Mouse (Mus musculus) heart, embryonic 14.5 days (tissue): ENCODE results near the gene Ggt1. TPM values are rescaled to one million over a fixed set of nuclear protein-coding genes. Genes with fewer than 3 reads are reported as not detected.
"Not testable (repeated sequence)": the region's sequence is repeated elsewhere in the genome, so short reads cannot be mapped to it uniquely, and the experiment has no call there.

ENCODE experiments used
- ATAC-seq: fragments of 200-750 bp; cut with Nextera tagmentation; 2 replicates; pipeline ENCODE4 v1.8.0; 2017; ENCODE audit warnings: low read depth, moderate TSS enrichment; ENCODE audit not compliant: insufficient number of reproducible peaks, insufficient read depth, low FRiP score
- H3K27ac ChIP-seq, 2 experiments: fragments of 200-500 bp in 1 of 2; fragments of 300-500 bp in 1 of 2; sonication (generic) in 1 of 2; replicated peaks in 1 of 2; 2 replicates each; pipeline ENCODE4 v1.5.1; 2012 to 2014; ENCODE audit warnings: low read depth in 2 of 2, low read length in 2 of 2, control low read depth in 1 of 2, mild to moderate bottlenecking in 1 of 2, mixed read lengths in 1 of 2; ENCODE audit not compliant: control insufficient read depth in 1 of 2, insufficient read depth in 1 of 2
- H3K27me3 ChIP-seq: fragments of 300-500 bp; sonication (generic); 2 replicates; pipeline ENCODE4 v1.6.1; 2014; ENCODE audit warnings: mild to moderate bottlenecking, low read length, control low read depth; ENCODE audit not compliant: control insufficient read depth, insufficient read depth
- H3K36me3 ChIP-seq: fragments of 300-500 bp; sonication (generic); 2 replicates; pipeline ENCODE4 v1.6.1; 2014; ENCODE audit warnings: mild to moderate bottlenecking, control low read depth, low read length, mixed read lengths; ENCODE audit not compliant: control insufficient read depth, insufficient read depth
- H3K4me1 ChIP-seq, 2 experiments: fragments of 200-500 bp in 1 of 2; fragments of 300-500 bp in 1 of 2; sonication (generic) in 1 of 2; 2 replicates each; pipeline ENCODE4 v1.6.1; 2012 to 2014; ENCODE audit warnings: low read length in 2 of 2, control low read depth in 1 of 2, mixed read lengths in 1 of 2; ENCODE audit not compliant: control insufficient read depth in 2 of 2, insufficient read depth in 2 of 2
- H3K4me2 ChIP-seq: fragments of 300-500 bp; sonication (generic); 2 replicates; pipeline ENCODE4 v1.6.1; 2014; ENCODE audit warnings: mild to moderate bottlenecking, low read length
- H3K4me3 ChIP-seq, 2 experiments: fragments of 200-500 bp in 1 of 2; fragments of 300-500 bp in 1 of 2; sonication (generic) in 1 of 2; 2 replicates each; pipeline ENCODE4 v1.5.1; 2012 to 2014; ENCODE audit warnings: low read length in 2 of 2, mild to moderate bottlenecking in 2 of 2, control low read depth in 1 of 2, low read depth in 1 of 2, moderate library complexity in 1 of 2; ENCODE audit not compliant: control insufficient read depth in 1 of 2, insufficient read depth in 1 of 2
- H3K9ac ChIP-seq: fragments of 300-500 bp; sonication (generic); 2 replicates; pipeline ENCODE4 v1.6.1; 2014; ENCODE audit warnings: mild to moderate bottlenecking, low read length
- H3K9me3 ChIP-seq: fragments of 300-500 bp; sonication (generic); 2 replicates; pipeline ENCODE4 v1.6.1; 2016; ENCODE audit warnings: low read length, control low read depth; ENCODE audit not compliant: control insufficient read depth
- WGBS: fragments of 180-500 bp; shearing (Covaris S2); extraction: QIAGEN DNeasy Blood & Tissue Kit; methylation state at CpG from one replicate; pipeline ENCODE4 v1.1.7; 2014; 5-methylcytosine and 5-hydroxymethylcytosine counted together
- polyA plus RNA-seq: library from polyadenylated mRNA; unstranded; fragments of >200 nt; fragmentation: Nextera tagmentation; extraction: Ambion mirVana; gene quantifications from 2 replicates; pipeline ENCODE4 v1.2.1, GENCODE M21; 2014

Gene Ggt1
- polyA plus RNA-seq, 1 experiment from 2014 or later = 0.69 TPM

DNA sequence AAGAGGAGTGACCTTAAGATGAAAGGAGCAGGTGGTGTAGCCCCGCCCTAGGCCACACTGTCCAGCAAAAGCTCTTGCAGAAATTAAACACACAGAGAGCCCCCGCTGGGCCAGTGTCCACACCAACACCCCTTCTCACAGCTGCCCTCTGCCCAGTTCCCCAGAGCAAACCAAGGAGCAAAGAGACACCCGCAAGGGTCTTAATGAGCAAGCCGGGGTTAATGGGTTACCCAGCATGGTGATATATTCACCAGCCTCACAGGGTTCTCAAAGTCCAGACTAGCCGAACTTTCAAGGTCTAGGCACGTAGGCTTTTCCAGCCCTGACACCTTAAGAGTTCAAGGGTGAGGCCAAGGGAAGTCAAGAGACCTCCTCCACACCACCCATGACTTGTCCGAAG, 4.5 kb downstream of the Ggt1 start:
- Histone ChIP-seq H3K9ac (no peak overlapping the region), H3K4me1 (peaks cover 5 to 8% of the 10 kb centered on the region in 2 experiments; a peak in 1 of 4 replicates), H3K27ac (no peak overlapping the region), H3K4me2 (no peak overlapping the region), H3K4me3 (no peak overlapping the region), H3K9me3 (no peaks in the 10 kb centered on the region), H3K27me3 (peaks cover 36% of the 10 kb centered on the region), H3K36me3 (no peaks in the 10 kb centered on the region)
- 85% methylated on average over 7 of the region's 7 CpGs for WGBS
- ATAC-seq = no peak

GRCm38 (mm10) chr10:75566321-75566720, 4.9 kb downstream of the Ggt1 start:
- no peak overlapping the region for H3K9ac ChIP-seq
- H3K4me1 ChIP-seq = peaks cover 5 to 8% of the 10 kb centered on the region in 2 experiments; a peak in 1 of 4 replicates
- no peak overlapping the region for H3K4me2 ChIP-seq
- H3K27ac ChIP-seq = no peak overlapping the region
- no peak for ATAC-seq
- WGBS = 78% methylated on average over 5 of the region's 5 CpGs
- no peaks in the 10 kb centered on the region for H3K36me3 ChIP-seq
- H3K4me3 ChIP-seq = no peak overlapping the region
- H3K27me3 ChIP-seq = peaks cover 32% of the 10 kb centered on the region
- no peaks in the 10 kb centered on the region for H3K9me3 ChIP-seq

- ATAC-seq, H3K36me3 ChIP-seq, H3K9ac ChIP-seq, H3K9me3 ChIP-seq, H3K27ac ChIP-seq, H3K4me1 ChIP-seq, H3K4me3 ChIP-seq, H3K4me2 ChIP-seq: not testable (repeated sequence)
- WGBS = 85% methylated on average over 2 of the region's 2 CpGs
- H3K27me3 ChIP-seq = peaks cover 28% of the 10 kb centered on the region
These were observed 5.4 kb downstream of the Ggt1 start for GRCm38 (mm10) chr10:75566765-75567164.

DNA sequence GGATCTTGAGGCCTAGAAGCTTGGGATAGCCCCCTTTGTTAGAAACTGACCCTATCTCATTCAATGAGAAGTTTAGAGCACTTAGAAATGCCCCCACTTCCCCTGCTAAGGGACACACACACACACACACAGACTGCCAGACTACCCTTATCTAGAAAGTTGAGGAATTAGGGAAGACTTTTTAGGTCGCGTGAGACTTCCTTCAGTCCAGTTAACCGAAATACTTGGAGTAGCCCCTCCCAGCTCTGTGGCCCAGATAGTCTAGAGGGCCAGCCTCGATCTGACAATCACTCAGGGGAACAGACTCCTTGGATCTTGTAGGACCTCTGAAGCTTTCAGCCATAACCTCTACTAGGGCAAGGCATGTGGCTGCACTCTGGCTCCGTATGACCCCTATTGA, 6.6 kb downstream of the Ggt1 start:
- H3K27me3 ChIP-seq = peaks cover 18% of the 10 kb centered on the region
- peaks cover 5 to 8% of the 10 kb centered on the region in 2 experiments; a peak in 1 of 4 replicates for H3K4me1 ChIP-seq
- H3K36me3 ChIP-seq = no peaks in the 10 kb centered on the region
- no peak overlapping the region for H3K4me3 ChIP-seq
- no peak overlapping the region for H3K9ac ChIP-seq
- WGBS = 16% methylated on average over 5 of the region's 5 CpGs
- no peaks in the 10 kb centered on the region for H3K9me3 ChIP-seq
- H3K27ac ChIP-seq = no peak overlapping the region
- peak overlapping the region; percentile 23; the same call in 1 of the 2 replicates for H3K4me2 ChIP-seq
- ATAC-seq = no peak

- 10% methylated on average over 11 of the region's 11 CpGs for WGBS
- Histone ChIP-seq H3K27ac (no peak overlapping the region), H3K27me3 (peaks cover 18% of the 10 kb centered on the region), H3K4me2 (peak overlapping the region; percentile 23; the same call in 1 of the 2 replicates), H3K4me3 (no peak overlapping the region), H3K36me3 (no peaks in the 10 kb centered on the region), H3K9ac (no peak overlapping the region), H3K4me1 (peaks cover 5 to 8% of the 10 kb centered on the region in 2 experiments; a peak in 1 of 4 replicates), H3K9me3 (no peaks in the 10 kb centered on the region)
- ATAC-seq = no peak
These were observed 7.0 kb downstream of the Ggt1 start for GRCm38 (mm10) chr10:75568441-75568840.

DNA sequence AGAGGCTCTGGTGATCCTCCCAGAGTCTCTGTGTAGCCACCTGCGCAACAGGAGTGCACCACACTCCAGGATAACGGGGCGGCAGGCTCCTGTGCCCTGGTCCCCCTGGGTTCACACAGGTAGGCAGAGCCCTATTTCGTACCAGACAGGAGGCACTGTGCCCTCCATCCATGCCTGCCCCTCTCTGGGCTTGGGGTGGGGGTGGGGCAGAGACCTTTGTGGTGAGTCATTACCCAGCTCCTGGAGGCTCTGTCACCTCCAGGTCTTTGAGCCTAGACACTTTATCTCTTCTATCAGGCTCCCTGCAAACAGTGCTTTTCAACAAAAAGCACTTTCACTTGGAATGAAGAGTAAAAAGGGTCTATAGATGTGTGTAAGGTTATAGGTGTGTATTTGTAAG, 7.4 kb downstream of the Ggt1 start:
- no peak overlapping the region for H3K9ac ChIP-seq
- H3K27me3 ChIP-seq = peaks cover 15% of the 10 kb centered on the region
- no peak overlapping the region for H3K4me3 ChIP-seq
- WGBS = 27% methylated on average over 4 of the region's 4 CpGs
- H3K27ac ChIP-seq = no peak overlapping the region
- H3K9me3 ChIP-seq = no peaks in the 10 kb centered on the region
- no peak for ATAC-seq
- H3K4me1 ChIP-seq = peaks cover 5 to 8% of the 10 kb centered on the region in 2 experiments; a peak in 1 of 4 replicates
- no peaks in the 10 kb centered on the region for H3K36me3 ChIP-seq
- H3K4me2 ChIP-seq = peak overlapping the region; percentile 23; the same call in 1 of the 2 replicates

DNA sequence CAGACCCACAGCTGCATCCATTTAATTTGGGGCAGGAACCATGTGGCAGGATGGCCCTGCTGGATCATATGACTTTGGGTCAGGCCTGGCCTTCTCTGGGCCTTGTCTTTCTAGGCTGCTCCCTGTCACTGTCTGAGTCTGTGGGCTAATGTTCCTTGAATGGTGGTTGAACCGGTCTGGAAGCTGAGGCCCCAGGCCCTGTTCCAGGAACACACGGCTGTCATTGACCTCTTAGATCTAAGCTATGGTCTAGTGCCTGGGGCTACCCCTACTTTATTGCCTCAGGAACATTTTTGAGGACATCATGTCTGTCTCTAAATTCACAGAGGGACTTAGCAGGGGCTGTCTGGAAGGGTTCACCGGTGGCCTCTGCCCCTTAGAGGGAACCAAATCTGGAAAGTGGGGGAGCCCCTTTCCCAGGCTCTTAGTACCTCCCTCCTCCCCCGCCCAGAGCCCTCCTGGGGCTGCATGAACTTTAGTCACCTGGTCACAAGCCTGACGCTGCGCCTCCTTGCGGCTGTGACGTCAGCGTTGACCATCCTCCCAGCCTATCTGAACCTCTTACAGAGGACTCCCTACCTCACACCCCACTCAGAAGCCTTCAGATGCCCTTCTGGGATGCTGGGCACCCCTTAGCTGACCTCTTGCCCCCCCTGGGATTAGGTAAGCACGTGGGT, 9.7 kb downstream of the Ggt1 start:
- WGBS = 25% methylated on average over 10 of the region's 10 CpGs
- ATAC-seq = no peak
- Histone ChIP-seq H3K4me1 (peaks cover 5 to 8% of the 10 kb centered on the region in 2 experiments; a peak in 1 of 4 replicates), H3K36me3 (no peaks in the 10 kb centered on the region), H3K4me2 (no peak overlapping the region), H3K9me3 (no peaks in the 10 kb centered on the region), H3K4me3 (no peak overlapping the region), H3K27ac (no peak overlapping the region), H3K27me3 (peaks cover 8% of the 10 kb centered on the region), H3K9ac (no peak overlapping the region)

DNA sequence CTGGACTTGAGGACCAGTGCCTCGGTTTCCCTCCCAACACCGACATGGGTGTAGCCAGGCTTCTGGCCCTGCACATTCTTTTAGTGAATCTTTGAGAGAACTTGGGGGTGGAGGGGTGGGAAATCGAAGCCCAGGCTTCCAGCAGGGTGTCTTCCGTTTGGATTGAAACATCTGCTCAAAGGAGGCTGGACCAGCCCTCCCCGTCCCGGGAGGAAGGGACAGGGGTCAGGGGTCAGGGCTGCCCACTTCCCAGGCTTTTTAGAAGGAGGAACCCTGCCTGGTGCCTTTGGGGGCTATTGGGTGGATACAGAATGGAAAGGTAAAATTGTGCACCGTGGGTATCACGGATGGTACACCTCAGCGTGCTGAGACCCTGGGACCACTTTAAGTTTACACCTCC, 10.5 kb downstream of the Ggt1 start:
- no peak overlapping the region for H3K27ac ChIP-seq
- no peak overlapping the region for H3K4me3 ChIP-seq
- no peak for ATAC-seq
- H3K9ac ChIP-seq = no peak overlapping the region
- H3K4me2 ChIP-seq = no peak overlapping the region
- no peaks in the 10 kb centered on the region for H3K9me3 ChIP-seq
- peaks cover 5 to 8% of the 10 kb centered on the region in 2 experiments; a peak in 1 of 4 replicates for H3K4me1 ChIP-seq
- H3K36me3 ChIP-seq = no peaks in the 10 kb centered on the region
- H3K27me3 ChIP-seq = peaks cover 8% of the 10 kb centered on the region
- 58% methylated on average over 9 of the region's 9 CpGs for WGBS
